Comparison of ENCODE assay signal across 8 mouse cellular contexts in the genomic region with DNA sequence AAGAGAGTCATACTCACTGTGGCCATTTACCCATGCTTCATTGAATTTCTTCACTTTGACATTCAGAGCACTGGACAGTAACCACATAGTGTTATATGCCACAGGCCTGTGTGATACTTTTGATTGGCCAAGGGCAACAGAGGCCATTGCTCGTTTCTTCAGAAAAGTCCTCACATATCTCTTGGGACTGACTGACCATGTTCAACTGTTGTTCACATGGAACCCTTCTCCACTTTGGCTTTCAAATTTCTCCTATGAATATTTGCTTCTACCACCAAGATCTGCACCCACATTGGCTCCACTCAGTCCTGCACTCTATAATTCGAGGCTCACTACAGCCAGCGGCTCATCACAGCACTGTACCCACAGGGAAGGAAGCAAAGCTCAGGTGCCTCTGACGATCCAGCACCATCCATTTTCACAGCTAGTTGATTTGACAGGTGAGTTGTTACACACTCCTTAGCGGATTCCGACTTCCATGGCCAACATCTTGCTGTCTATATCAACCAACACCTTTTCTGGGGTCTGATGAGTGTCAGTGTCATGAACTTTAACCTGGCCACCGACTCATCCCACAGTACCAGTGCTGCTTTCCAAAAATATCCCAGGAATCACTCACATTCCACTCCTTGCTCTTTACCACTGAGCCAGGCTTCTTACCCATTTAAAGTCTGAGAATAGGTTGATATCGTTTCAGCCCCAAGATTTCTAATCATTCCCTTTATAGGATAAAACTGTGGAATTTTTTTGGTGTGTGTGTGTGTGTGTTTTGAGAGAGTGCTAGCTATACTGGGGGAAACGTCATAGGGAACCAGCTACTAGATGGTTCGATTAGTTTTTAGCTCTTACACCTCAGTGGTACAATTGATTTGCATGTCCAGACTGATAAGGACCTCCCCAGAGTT.
DNase-seq lines count a peak whose midpoint lies in the region; ATAC-seq and TF ChIP-seq lines count a peak whose summit lies in the region.

No protein-coding gene starts in this region.

- H3K27me3 ChIP-seq in CH12.LX (replicated peaks) = no peaks in the 10 kb centered on the region
- no peaks in the 10 kb centered on the region for H3K27me3 ChIP-seq in embryonic facial prominence, embryonic 10.5 days (replicated peaks; ENCODE audit: low read depth, poor library complexity, severe bottlenecking)
- H3K27me3 ChIP-seq in heart, embryonic 11.5 days (ENCODE audit: control insufficient read depth, insufficient read depth, low read length) = no peaks in the 10 kb centered on the region
- no peaks in the 10 kb centered on the region for H3K27me3 ChIP-seq in kidney, embryonic 14.5 days (ENCODE audit: control insufficient read depth, insufficient read depth, low read length)
- no peaks in the 10 kb centered on the region for H3K27me3 ChIP-seq in liver, embryonic 16.5 days (ENCODE audit: control insufficient read depth, insufficient read depth, low read depth, low read length)
- H3K27me3 ChIP-seq in neural tube, embryonic 14.5 days (ENCODE audit: control insufficient read depth, insufficient read depth, low read length) = no peaks in the 10 kb centered on the region

- peak; percentile 100 for ATAC-seq in heart, embryonic 11.5 days (replicated peaks; ENCODE audit: insufficient number of reproducible peaks, low FRiP score, low TSS enrichment)
- peak; percentile 100 for ATAC-seq in kidney, embryonic 14.5 days (ENCODE audit: low FRiP score, low TSS enrichment)
- peak; percentile 100 for ATAC-seq in liver, embryonic 16.5 days (ENCODE audit: low read depth)
- peak; percentile 99 for ATAC-seq in neural tube, embryonic 14.5 days (ENCODE audit: low read depth)

- dilution Hi-C loops in CH12.LX (cut with MboI; ENCODE audit: extremely low pct_ligation_motif_present, extremely low pct_unique_long_range_greater_than_20kb, low sequenced_read_pairs) = no loop called here

- no peak for TF ChIP-seq CTCF in CH12.LX (conservative IDR thresholded peaks at IDR 0.05 in 1 of 2, IDR thresholded peaks at IDR 0.05 in 1 of 2; ENCODE audit: low read depth in 2 of 2, low read length in 2 of 2)

- no peaks in the 10 kb centered on the region for H3K79me2 ChIP-seq in CH12.LX (replicated peaks; ENCODE audit: control insufficient read depth, extremely low read depth, insufficient read depth, poor library complexity, severe bottlenecking)

- no peaks in the 10 kb centered on the region for H3K36me3 ChIP-seq in CH12.LX (replicated peaks in 1 of 2; ENCODE audit: control insufficient read depth in 1 of 2, insufficient read depth in 1 of 2, low read length in 1 of 2)
- no peaks in the 10 kb centered on the region for H3K36me3 ChIP-seq in embryonic facial prominence, embryonic 10.5 days (replicated peaks)
- H3K36me3 ChIP-seq in heart, embryonic 11.5 days (ENCODE audit: control insufficient read depth, insufficient read depth, low read length) = no peaks in the 10 kb centered on the region
- H3K36me3 ChIP-seq in kidney, embryonic 14.5 days (ENCODE audit: control insufficient read depth, insufficient read depth, low read length) = no peaks in the 10 kb centered on the region
- no peaks in the 10 kb centered on the region for H3K36me3 ChIP-seq in liver, embryonic 16.5 days (ENCODE audit: control insufficient read depth, insufficient read depth)
- no peaks in the 10 kb centered on the region for H3K36me3 ChIP-seq in neural tube, embryonic 14.5 days (ENCODE audit: control insufficient read depth, insufficient read depth, low read length)

- in situ Hi-C loops in CH12.LX (cut with MboI; ENCODE audit: low pct_ligation_motif_present, low pct_unique_long_range_greater_than_20kb, low sequenced_read_pairs) = no loop called here

- no peak overlapping the region for H3K9ac ChIP-seq in CH12.LX (ENCODE audit: insufficient read depth, low read depth)
- H3K9ac ChIP-seq in heart, embryonic 11.5 days (ENCODE audit: low read depth, low read length) = no peak overlapping the region
- no peak overlapping the region for H3K9ac ChIP-seq in kidney, embryonic 14.5 days (ENCODE audit: low read depth, low read length)
- no peak overlapping the region for H3K9ac ChIP-seq in liver, embryonic 16.5 days (ENCODE audit: low read depth, low read length)
- no peak overlapping the region for H3K9ac ChIP-seq in neural tube, embryonic 14.5 days (replicated peaks; ENCODE audit: low read depth, low read length)

- no peaks in the 10 kb centered on the region for H3K9me3 ChIP-seq in CH12.LX (replicated peaks; ENCODE audit: low read length)
- H3K9me3 ChIP-seq in embryonic facial prominence, embryonic 10.5 days = peaks cover 86% of the 10 kb centered on the region
- peaks cover 23% of the 10 kb centered on the region for H3K9me3 ChIP-seq in heart, embryonic 11.5 days (replicated peaks; ENCODE audit: control insufficient read depth, low read length)
- H3K9me3 ChIP-seq in kidney, embryonic 14.5 days (ENCODE audit: control insufficient read depth, low read length) = peaks cover 5% of the 10 kb centered on the region
- H3K9me3 ChIP-seq in liver, embryonic 16.5 days (replicated peaks; ENCODE audit: control insufficient read depth, low read length) = no peaks in the 10 kb centered on the region
- H3K9me3 ChIP-seq in neural tube, embryonic 14.5 days (ENCODE audit: control insufficient read depth, low read length) = peaks cover 14% of the 10 kb centered on the region; the same call in 1 of the 2 replicates

- TF ChIP-seq EP300 in CH12.LX (IDR thresholded peaks at IDR 0.05; ENCODE audit: low read length) = no peak

- H3K27ac ChIP-seq in CH12.LX (ENCODE audit: insufficient read depth, low read depth) = no peak overlapping the region
- no peak overlapping the region for H3K27ac ChIP-seq in embryonic facial prominence, embryonic 10.5 days (replicated peaks)
- no peak overlapping the region for H3K27ac ChIP-seq in heart, embryonic 11.5 days (ENCODE audit: low read depth, low read length)
- H3K27ac ChIP-seq in kidney, embryonic 14.5 days (ENCODE audit: low read depth, low read length) = no peak overlapping the region
- H3K27ac ChIP-seq in liver, embryonic 16.5 days (ENCODE audit: low read length) = no peak overlapping the region
- no peak overlapping the region for H3K27ac ChIP-seq in neural tube, embryonic 14.5 days (ENCODE audit: low read depth, low read length)

- WGBS in embryonic facial prominence, embryonic 10.5 days = 67% methylated on average over 10 of the region's 10 CpGs
- whole genome bisulfite sequencing in heart, embryonic 11.5 days (ENCODE audit: insufficient replicate concordance) = 53% methylated on average over 10 of the region's 10 CpGs
- WGBS in kidney, embryonic 14.5 days = 77% methylated on average over 10 of the region's 10 CpGs
- WGBS in liver, embryonic 16.5 days (ENCODE audit: insufficient replicate concordance) = 43% methylated on average over 10 of the region's 10 CpGs
- 74% methylated on average over 10 of the region's 10 CpGs for WGBS in neural tube, embryonic 14.5 days

- no peak for TF ChIP-seq POLR2A in CH12.LX (IDR thresholded peaks at IDR 0.05; ENCODE audit: low read depth, low read length)

- H3K4me1 ChIP-seq in CH12.LX (ENCODE audit: control insufficient read depth in 1 of 2, insufficient read depth in 2 of 2) = no peaks in the 10 kb centered on the region
- H3K4me1 ChIP-seq in embryonic facial prominence, embryonic 10.5 days = no peaks in the 10 kb centered on the region
- H3K4me1 ChIP-seq in heart, embryonic 11.5 days (ENCODE audit: control insufficient read depth, insufficient read depth, low read length) = no peaks in the 10 kb centered on the region
- no peaks in the 10 kb centered on the region for H3K4me1 ChIP-seq in kidney, embryonic 14.5 days (ENCODE audit: control insufficient read depth, insufficient read depth, low read length)
- no peaks in the 10 kb centered on the region for H3K4me1 ChIP-seq in liver, embryonic 16.5 days (ENCODE audit: control insufficient read depth, low read depth, low read length)
- no peaks in the 10 kb centered on the region for H3K4me1 ChIP-seq in neural tube, embryonic 14.5 days (ENCODE audit: control insufficient read depth, insufficient read depth, low read length)

- no peak overlapping the region for H3K4me3 ChIP-seq in CH12.LX (replicated peaks in 1 of 3; ENCODE audit: low read depth in 2 of 3, low read length in 2 of 3, poor library complexity in 1 of 3)
- H3K4me3 ChIP-seq in embryonic facial prominence, embryonic 10.5 days = no peak overlapping the region
- no peak overlapping the region for H3K4me3 ChIP-seq in heart, embryonic 11.5 days (ENCODE audit: low read depth, low read length)
- H3K4me3 ChIP-seq in kidney, embryonic 14.5 days (ENCODE audit: low read length) = no peak overlapping the region
- no peak overlapping the region for H3K4me3 ChIP-seq in liver, embryonic 16.5 days (ENCODE audit: low read depth, low read length)
- no peak overlapping the region for H3K4me3 ChIP-seq in neural tube, embryonic 14.5 days (ENCODE audit: low read depth, low read length)

- H3K4me2 ChIP-seq in CH12.LX (ENCODE audit: insufficient read depth, low read depth, poor library complexity, severe bottlenecking) = no peak overlapping the region
- H3K4me2 ChIP-seq in heart, embryonic 11.5 days = no peak overlapping the region
- H3K4me2 ChIP-seq in kidney, embryonic 14.5 days (replicated peaks; ENCODE audit: low read depth, low read length) = no peak overlapping the region
- H3K4me2 ChIP-seq in liver, embryonic 16.5 days (ENCODE audit: low read depth, low read length) = no peak overlapping the region
- no peak overlapping the region for H3K4me2 ChIP-seq in neural tube, embryonic 14.5 days (ENCODE audit: low read depth, low read length)

- no peak for TF ChIP-seq RAD21 in CH12.LX (IDR thresholded peaks at IDR 0.05; ENCODE audit: low read depth, low read length)

- DNase-seq in CH12.LX (ENCODE audit: extremely low read depth) = peak; percentile 100
- peak; percentile 100 for DNase-seq in WW6 (ENCODE audit: low read depth, low spot score)
- peak; percentile 92 for DNase-seq in embryonic facial prominence, embryonic 10.5 days (ENCODE audit: low spot score)
- peak; percentile 87 for DNase-seq in urinary bladder, postnatal 25 days (ENCODE audit: low spot score)

TF ChIP-seq in CH12.LX, 34 proteins besides CTCF, POLR2A, EP300 and RAD21 (continues in another document):
- no peak for TF ChIP-seq ZMIZ1 (IDR thresholded peaks at IDR 0.05; ENCODE audit: low read depth, low read length)
- TF ChIP-seq CHD1 (IDR thresholded peaks at IDR 0.05; ENCODE audit: low read depth, low read length) = no peak
- no peak for TF ChIP-seq TBP (conservative IDR thresholded peaks at IDR 0.05; ENCODE audit: low read depth, low read length)
- TF ChIP-seq JUND (conservative IDR thresholded peaks at IDR 0.05; ENCODE audit: low read depth, low read length) = no peak
- TF ChIP-seq BHLHE40 (IDR thresholded peaks at IDR 0.05; ENCODE audit: low read depth, low read length) = no peak
- TF ChIP-seq SMC3 (IDR thresholded peaks at IDR 0.05; ENCODE audit: low read depth, low read length) = no peak
- TF ChIP-seq SIN3A (IDR thresholded peaks at IDR 0.05; ENCODE audit: low read length) = no peak
- TF ChIP-seq POLR2AphosphoS2 (IDR thresholded peaks at IDR 0.05; ENCODE audit: low read depth, low read length) = no peak
- TF ChIP-seq MAZ (IDR thresholded peaks at IDR 0.05; ENCODE audit: low read depth, low read length) = no peak
- TF ChIP-seq ZC3H11A (IDR thresholded peaks at IDR 0.05; ENCODE audit: low read depth, low read length) = no peak
- no peak for TF ChIP-seq E2F4 (IDR thresholded peaks at IDR 0.05; ENCODE audit: insufficient replicate concordance, low read depth, low read length)
